Mouse (Mus musculus) gastrocnemius, postnatal 14 days (tissue): Measurements from ENCODE around the gene Nr1d1. TPM values are rescaled to one million over a fixed set of nuclear protein-coding genes. Genes with fewer than 3 reads are reported as not detected.
A peak's percentile ranks its signal among the peaks of the same experiment; 100 is the strongest.

Experiments used
- DNase-seq: peaks from one replicate; pipeline ENCODE4 v3.0.0; 2021; ENCODE audit warnings: mixed read lengths
- intact Hi-C: fragments of 180-260 bp; cut with DNase I; formaldehyde crosslinking; loops from one replicate; pipeline ENCODE4 v1.15.1; 2025; ENCODE audit warnings: low total_unique reads
- total RNA-seq, 2 experiments: library from RNA; stranded (reverse); gene quantifications; 2 replicates each; pipeline ENCODE4 v1.2.3; 2021

Nr1d1 gene
- total RNA-seq, 2 experiments from 2014 or later: 27.3 to 64.6 TPM

GRCm38 (mm10) chr11:98761939-98762338 is 13.2 kb downstream of the Nr1d1 start:
- intact Hi-C loops: no loop called here
- DNase-seq: no peak

GRCm38 (mm10) chr11:98756711-98757110 is 18.4 kb downstream of the Nr1d1 start:
- DNase-seq: no peak
- intact Hi-C loops: no loop called here

DNA sequence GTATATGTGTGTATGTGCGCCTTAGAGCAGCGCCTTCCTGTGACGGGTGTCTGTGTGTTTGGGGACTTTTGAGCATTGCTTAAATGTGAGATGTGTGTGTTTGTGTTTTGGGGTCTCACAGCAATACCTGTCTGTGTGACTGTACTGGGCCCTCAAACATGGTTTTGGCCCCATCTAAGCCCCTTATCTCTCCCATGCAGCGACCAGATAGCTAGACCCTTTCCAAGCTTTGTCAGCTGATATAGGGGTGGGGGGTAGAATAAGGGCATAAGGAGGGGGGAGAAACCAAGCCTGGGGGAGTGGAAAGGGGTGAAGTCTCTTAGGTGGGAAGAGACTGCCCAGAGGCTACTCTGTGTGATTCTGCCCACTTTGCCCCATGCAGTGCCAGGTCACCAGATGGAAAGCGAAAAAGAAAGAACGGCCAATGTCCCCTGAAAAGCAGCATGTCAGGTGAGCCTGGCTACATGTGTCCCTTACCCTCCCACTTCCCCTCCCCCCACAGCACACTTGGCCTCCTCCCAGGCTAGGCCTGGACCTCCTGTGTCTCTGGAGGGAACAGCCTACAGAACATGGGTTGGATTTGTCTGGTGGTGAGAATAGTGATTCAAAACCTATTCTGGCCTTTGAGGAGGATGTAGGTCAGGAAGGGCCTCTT is 19.3 kb downstream of the Nr1d1 start:
- DNase-seq: no peak
- intact Hi-C loops: no loop called here

GRCm38 (mm10) chr11:98754621-98755181 is 20.4 kb downstream of the Nr1d1 start:
- DNase-seq: peak; percentile 82
- intact Hi-C loops: no loop called here

- DNase-seq: no peak
- intact Hi-C loops: no loop called here
These were observed 20.9 kb downstream of the Nr1d1 start for GRCm38 (mm10) chr11:98754151-98754620.

- intact Hi-C loops: no loop called here
- no peak for DNase-seq
These were observed 21.9 kb downstream of the Nr1d1 start for GRCm38 (mm10) chr11:98753264-98753663.

- DNase-seq: no peak
- intact Hi-C loops: no loop called here
These were observed 22.5 kb downstream of the Nr1d1 start for GRCm38 (mm10) chr11:98752562-98753140.

DNA sequence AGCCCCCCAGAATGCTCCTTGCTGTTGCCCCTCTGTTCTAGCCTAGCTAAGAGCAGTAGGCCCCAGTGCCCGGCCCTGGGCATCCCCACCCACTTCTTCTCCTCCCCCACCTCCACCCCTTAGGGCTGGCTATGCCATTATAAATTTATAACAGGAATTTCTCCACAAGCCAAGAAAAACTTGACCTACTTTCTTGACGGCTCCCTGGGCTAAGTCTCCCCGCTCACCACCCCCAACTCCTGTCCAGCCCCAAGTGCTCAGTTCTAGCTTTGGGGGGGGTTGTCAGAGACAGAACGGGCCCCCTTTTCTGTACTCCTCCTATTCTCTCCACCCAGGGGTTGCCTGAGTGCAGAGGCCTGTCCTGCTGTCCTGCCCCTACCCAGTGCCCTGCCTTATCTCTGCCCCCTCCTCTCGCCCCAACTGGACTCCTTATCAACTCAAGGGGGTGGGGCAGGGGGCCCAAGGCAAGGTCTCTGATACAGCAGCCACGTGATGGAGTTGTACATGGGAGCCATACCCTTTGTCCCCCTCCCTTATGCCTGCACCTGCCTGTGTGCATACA is 23.8 kb downstream of the Nr1d1 start:
- DNase-seq: no peak
- intact Hi-C loops: no loop called here

DNA sequence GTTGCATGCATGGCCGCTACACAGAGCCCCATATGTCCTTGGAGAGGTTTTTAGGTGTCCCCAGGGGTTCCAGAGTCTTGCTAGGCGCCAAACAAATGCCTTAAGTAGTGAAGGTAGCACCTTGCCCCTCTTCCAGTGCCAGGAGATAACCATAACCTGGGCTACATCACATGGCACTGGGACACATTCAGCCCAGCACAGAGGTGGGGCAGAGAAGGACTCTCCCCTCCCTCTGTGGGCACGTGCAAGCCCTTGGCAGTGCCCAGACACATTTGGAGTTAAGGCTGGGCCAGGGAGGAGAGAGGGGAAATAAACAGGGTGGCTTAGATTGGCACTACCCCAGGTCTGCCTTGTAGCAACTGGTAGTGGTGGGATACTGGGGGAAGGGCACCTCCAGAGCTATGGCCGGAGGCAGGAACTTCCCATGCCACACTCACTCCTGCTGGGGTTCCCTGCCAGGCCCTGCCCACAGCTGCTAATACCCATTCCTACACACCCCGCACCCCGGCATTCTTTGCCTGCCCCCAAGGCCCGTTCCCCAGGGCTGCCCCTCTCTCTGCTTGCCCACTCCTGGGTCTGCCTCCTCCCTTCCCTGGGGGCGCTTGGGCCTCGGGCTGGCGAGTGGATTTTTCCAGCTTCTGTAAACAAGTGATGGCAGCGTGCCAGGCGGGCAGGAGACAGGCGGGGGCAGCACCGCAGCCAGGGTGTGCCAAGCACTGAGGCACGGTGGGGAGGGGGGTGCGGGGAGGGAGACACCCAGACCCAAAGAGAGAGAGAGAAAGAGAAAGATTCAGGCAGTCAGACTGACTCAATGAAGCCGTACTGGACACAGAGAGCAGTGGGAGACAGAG is 24.6 kb downstream of the Nr1d1 start:
- intact Hi-C loops: no loop called here
- peak; percentile 77 for DNase-seq

GRCm38 (mm10) chr11:98749716-98750115 is 25.4 kb downstream of the Nr1d1 start:
- DNase-seq: no peak
- intact Hi-C loops: no loop called here

GRCm38 (mm10) chr11:98748506-98749416 is 26.4 kb downstream of the Nr1d1 start:
- DNase-seq: no peak
- intact Hi-C loops: no loop called here

DNA sequence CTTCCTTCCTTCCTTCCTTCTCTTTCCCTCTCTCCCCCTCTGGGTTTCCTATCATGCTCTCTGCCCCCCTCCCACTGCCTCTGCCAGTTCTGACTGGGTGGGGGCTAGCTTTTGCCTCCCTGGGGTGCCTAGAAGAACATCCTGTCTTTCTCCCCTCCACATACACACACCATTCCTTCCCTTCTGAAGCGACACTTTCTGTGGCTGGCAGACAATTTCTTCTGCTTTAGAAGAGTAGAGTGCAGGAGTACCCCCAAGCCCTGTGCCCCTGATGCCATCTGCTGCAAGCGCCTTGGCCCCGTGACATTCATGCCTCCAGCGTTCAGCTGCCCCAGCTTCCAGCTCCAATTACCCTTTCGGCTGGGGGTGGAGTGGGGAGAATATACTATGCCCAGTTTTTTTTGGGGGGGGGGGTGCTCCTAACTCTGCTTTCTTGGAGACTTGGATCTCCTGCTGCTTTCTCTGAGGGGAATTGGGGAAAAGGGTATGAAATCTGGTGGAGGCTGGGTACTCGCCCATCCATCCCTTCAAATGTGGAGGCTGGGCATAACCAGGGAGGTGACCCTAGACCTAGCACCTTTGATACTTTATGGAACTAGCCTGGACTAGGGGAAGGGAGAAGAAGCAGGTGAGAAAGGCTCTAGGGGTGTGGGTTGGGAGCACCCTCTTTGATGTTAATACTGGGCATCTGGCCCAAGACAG is 27.2 kb downstream of the Nr1d1 start:
- no peak for DNase-seq
- intact Hi-C loops: no loop called here

DNA sequence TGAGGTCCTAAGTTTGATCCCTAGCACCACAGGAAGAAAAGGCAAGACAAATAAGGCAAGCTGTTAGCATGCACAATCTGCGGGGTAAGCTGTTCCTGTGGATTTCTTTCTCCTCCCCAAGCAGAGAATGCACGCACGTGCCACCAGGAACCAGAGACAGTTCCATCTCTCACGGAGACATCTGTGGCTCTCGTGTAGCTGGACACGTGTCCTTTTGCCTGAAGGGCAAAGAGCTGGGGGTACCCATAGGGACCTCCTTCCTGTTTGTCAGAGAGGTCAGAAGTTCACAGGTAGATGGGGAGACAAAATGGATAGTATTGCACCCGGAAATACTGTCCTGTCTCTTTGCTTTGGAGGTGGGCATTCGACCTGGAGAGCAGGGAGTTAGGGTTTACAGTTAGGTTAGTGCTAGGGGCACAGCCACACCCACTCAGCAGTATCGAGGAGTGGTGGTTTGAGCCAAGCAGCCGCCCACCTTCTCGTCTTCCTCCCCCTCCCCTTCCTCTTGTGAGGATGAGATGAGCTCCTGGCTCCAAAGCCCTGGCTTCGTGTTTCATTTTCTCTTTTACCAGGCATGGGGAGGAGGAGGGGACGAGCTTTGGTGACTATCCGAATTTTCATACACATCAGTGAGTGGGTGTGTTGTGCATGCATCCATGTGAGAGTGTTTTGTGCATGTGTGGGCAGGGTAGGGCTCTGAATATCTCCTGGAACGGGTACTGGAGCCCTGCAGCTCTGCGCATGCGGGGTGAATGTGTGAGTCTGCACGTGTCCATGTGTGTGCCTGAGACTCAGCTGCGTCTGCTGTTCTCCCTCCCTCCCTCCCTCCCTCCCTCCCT is 28.1 kb downstream of the Nr1d1 start:
- intact Hi-C loops: no loop called here
- peak; percentile 88 for DNase-seq

- no peak for DNase-seq
These were observed 28.9 kb downstream of the Nr1d1 start for GRCm38 (mm10) chr11:98745932-98746853.

GRCm38 (mm10) chr11:98744456-98745019 is 30.6 kb downstream of the Nr1d1 start:
- intact Hi-C loops: no loop called here
- peak; percentile 48 for DNase-seq

More at GRCm38 (mm10) chr11:98745932-98746853, 28.9 kb downstream of the Nr1d1 start:
- intact Hi-C loops: no loop called here
